Mouse (Mus musculus) heart, postnatal 0 days (tissue): Measurements from ENCODE around the gene Ccdc28a. TPM values are rescaled to one million over a fixed set of nuclear protein-coding genes. Genes with fewer than 3 reads are reported as not detected.

Experiments used
- ATAC-seq: fragments of 200-750 bp; cut with Nextera tagmentation; 2 replicates; pipeline ENCODE4 v1.8.0; 2017; ENCODE audit warnings: low read depth, moderate number of reproducible peaks, moderate library complexity; ENCODE audit not compliant: insufficient read depth
- DNase-seq: peaks from one replicate; pipeline ENCODE4 v3.0.0-alpha.2; 2016; ENCODE audit warnings: low spot score
- H3K27ac ChIP-seq: fragments of 300-500 bp; sonication (generic); 2 replicates; pipeline ENCODE4 v1.5.1; 2014; ENCODE audit warnings: low read depth, mild to moderate bottlenecking
- H3K27me3 ChIP-seq: fragments of 300-500 bp; sonication (generic); 2 replicates; pipeline ENCODE4 v1.6.1; 2014; ENCODE audit warnings: low read length, mixed read lengths; ENCODE audit not compliant: control insufficient read depth, insufficient read depth
- H3K36me3 ChIP-seq: fragments of 300-500 bp; sonication (generic); replicated peaks from 2 replicates; pipeline ENCODE4 v1.6.1; 2014; ENCODE audit warnings: low read length, mixed read lengths; ENCODE audit not compliant: control insufficient read depth, insufficient read depth
- H3K4me1 ChIP-seq: fragments of 300-500 bp; sonication (generic); 2 replicates; pipeline ENCODE4 v1.6.1; 2014; ENCODE audit warnings: antibody characterized with exemption; ENCODE audit not compliant: control insufficient read depth, insufficient read depth
- H3K4me2 ChIP-seq: fragments of 300-500 bp; sonication (generic); 2 replicates; pipeline ENCODE4 v1.6.1; 2014; ENCODE audit warnings: low read depth, mild to moderate bottlenecking, low read length, moderate library complexity
- H3K4me3 ChIP-seq: fragments of 300-500 bp; sonication (generic); 2 replicates; pipeline ENCODE4 v1.5.1; 2014; ENCODE audit warnings: low read depth, low read length
- H3K9ac ChIP-seq: fragments of 300-500 bp; sonication (generic); replicated peaks from 2 replicates; pipeline ENCODE4 v1.6.1; 2014; ENCODE audit warnings: low read depth, low read length, mixed read lengths
- H3K9me3 ChIP-seq: fragments of 300-500 bp; sonication (generic); replicated peaks from 2 replicates; pipeline ENCODE4 v1.6.1; 2016; ENCODE audit warnings: low read length; ENCODE audit not compliant: control insufficient read depth
- CTCF ChIP-seq: IDR thresholded peaks from 2 replicates; pipeline ENCODE4 v1.5.1; 2016; ENCODE audit warnings: antibody characterized with exemption, control low read depth, low read depth
- EP300 ChIP-seq: IDR thresholded peaks from 2 replicates; pipeline ENCODE4 v1.6.1; 2016; ENCODE audit warnings: antibody characterized with exemption, low read depth
- WGBS: fragments of 180-500 bp; shearing (Covaris S2); extraction: QIAGEN DNeasy Blood & Tissue Kit; methylation state at CpG from one replicate; pipeline ENCODE4 v1.1.7; 2014; 5-methylcytosine and 5-hydroxymethylcytosine counted together
- polyA plus RNA-seq: library from polyadenylated mRNA; unstranded; fragments of >200 nt; fragmentation: Nextera tagmentation; extraction: Ambion mirVana; gene quantifications from 2 replicates; pipeline ENCODE4 v1.2.1, GENCODE M21; 2015
- total RNA-seq: library from RNA; depleted of rRNA; stranded (reverse); fragments of >200 nt; gene quantifications from 2 replicates; pipeline ENCODE4 v1.2.3, GENCODE M21; 2014; ENCODE audit warnings: low replicate concordance

Ccdc28a gene
- total and polyA plus RNA-seq, 2 experiments from 2014 or later = 0.65 to 7.2 TPM

- H3K27me3 ChIP-seq = no peaks in the 10 kb centered on the region
- no peaks in the 10 kb centered on the region for H3K9me3 ChIP-seq
- H3K9ac ChIP-seq = no peak overlapping the region
- ATAC-seq (no peak), DNase-seq (no peak)
- no peaks in the 10 kb centered on the region for H3K36me3 ChIP-seq
- no peaks in the 10 kb centered on the region for H3K4me1 ChIP-seq
- H3K4me2 ChIP-seq = no peak overlapping the region
- H3K27ac ChIP-seq = no peak overlapping the region
- H3K4me3 ChIP-seq = no peak overlapping the region
- 73% methylated on average over 9 of the region's 9 CpGs for WGBS
- no peak for TF ChIP-seq CTCF
- TF ChIP-seq EP300 = no peak
Observed at GRCm38 (mm10) chr10:18200656-18201055, 34.1 kb downstream of the Ccdc28a start.

GRCm38 (mm10) chr10:18199919-18200318 lies 34.9 kb downstream of the Ccdc28a start:
- Histone ChIP-seq H3K27ac (no peak overlapping the region), H3K9ac (no peak overlapping the region), H3K9me3 (no peaks in the 10 kb centered on the region), H3K27me3 (no peaks in the 10 kb centered on the region), H3K4me2 (no peak overlapping the region), H3K36me3 (no peaks in the 10 kb centered on the region), H3K4me1 (no peaks in the 10 kb centered on the region), H3K4me3 (no peak overlapping the region)
- no peak for TF ChIP-seq CTCF
- TF ChIP-seq EP300 = no peak
- ATAC-seq (no peak), DNase-seq (no peak)
- 77% methylated on average over 4 of the region's 4 CpGs for WGBS

GRCm38 (mm10) chr10:18198286-18199015 lies 36.3 kb downstream of the Ccdc28a start:
- no peak for ATAC-seq
- H3K4me2 ChIP-seq = no peak overlapping the region
- 68% methylated on average over 5 of the region's 5 CpGs for WGBS
- H3K27me3 ChIP-seq = no peaks in the 10 kb centered on the region
- TF ChIP-seq EP300 (no peak), CTCF (no peak)
- no peaks in the 10 kb centered on the region for H3K36me3 ChIP-seq
- H3K27ac ChIP-seq = no peak overlapping the region
- H3K4me3 ChIP-seq = no peak overlapping the region
- H3K4me1 ChIP-seq = no peaks in the 10 kb centered on the region
- DNase-seq = no peak
- no peaks in the 10 kb centered on the region for H3K9me3 ChIP-seq
- H3K9ac ChIP-seq = no peak overlapping the region

GRCm38 (mm10) chr10:18197206-18197979 lies 37.4 kb downstream of the Ccdc28a start:
- Histone ChIP-seq H3K4me3 (peak overlapping the region; percentile 41), H3K27ac (no peak overlapping the region), H3K9me3 (no peaks in the 10 kb centered on the region), H3K36me3 (no peaks in the 10 kb centered on the region), H3K9ac (no peak overlapping the region; the same call in 1 of the 2 replicates), H3K4me1 (no peaks in the 10 kb centered on the region), H3K27me3 (no peaks in the 10 kb centered on the region), H3K4me2 (peak overlapping the region; percentile 64)
- DNase-seq (peak; percentile 48), ATAC-seq (peak; percentile 72; the same call in 1 of the 2 replicates)
- WGBS = 45% methylated on average over 14 of the region's 14 CpGs
- TF ChIP-seq EP300 = no peak
- TF ChIP-seq CTCF = peak; percentile 96

DNA sequence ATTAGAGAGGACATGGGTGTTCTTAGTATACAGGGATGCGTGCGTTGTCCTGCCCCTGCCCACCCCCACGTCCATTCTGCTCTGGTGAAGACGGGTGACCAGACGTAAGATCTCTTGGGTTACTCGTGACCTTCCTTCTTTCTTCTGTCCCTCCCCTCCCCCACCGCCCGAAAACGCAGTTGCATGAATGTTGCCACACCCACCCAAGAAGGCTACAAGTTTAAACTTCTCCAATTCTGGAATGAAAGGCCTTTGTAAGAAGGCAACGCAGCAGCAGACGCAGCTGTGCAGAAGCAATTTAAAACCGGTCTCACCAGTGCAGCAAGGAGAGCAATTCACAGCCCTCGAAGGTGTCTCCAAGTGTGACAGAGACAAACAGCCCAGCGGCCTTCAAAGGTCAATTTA lies 40.1 kb downstream of the Ccdc28a start:
- Histone ChIP-seq H3K27ac (no peak overlapping the region), H3K9ac (no peak overlapping the region), H3K4me2 (no peak overlapping the region), H3K9me3 (no peaks in the 10 kb centered on the region), H3K4me3 (no peak overlapping the region), H3K36me3 (no peaks in the 10 kb centered on the region), H3K27me3 (no peaks in the 10 kb centered on the region), H3K4me1 (peaks cover 3% of the 10 kb centered on the region; the same call in 1 of the 2 replicates)
- TF ChIP-seq EP300 (no peak), CTCF (no peak)
- WGBS = 72% methylated on average over 14 of the region's 14 CpGs
- DNase-seq = no peak
- no peak for ATAC-seq
